Mouse (Mus musculus): ENCODE measurements around the gene Sh2d3c. TPM values are rescaled to one million over a fixed set of nuclear protein-coding genes. Genes with fewer than 3 reads are reported as not detected.

Gene Sh2d3c
- polyA plus RNA-seq (2015; fragmentation: Nextera tagmentation; extraction: Ambion mirVana), result 21.4 and 28.6 TPM in 2 replicates

GRCm38 (mm10) chr2:32720681-32721229 lies at the start of gene Sh2d3c:
TSS of gene Sh2d3c (plus strand) at chr2:32721055.

DNA sequence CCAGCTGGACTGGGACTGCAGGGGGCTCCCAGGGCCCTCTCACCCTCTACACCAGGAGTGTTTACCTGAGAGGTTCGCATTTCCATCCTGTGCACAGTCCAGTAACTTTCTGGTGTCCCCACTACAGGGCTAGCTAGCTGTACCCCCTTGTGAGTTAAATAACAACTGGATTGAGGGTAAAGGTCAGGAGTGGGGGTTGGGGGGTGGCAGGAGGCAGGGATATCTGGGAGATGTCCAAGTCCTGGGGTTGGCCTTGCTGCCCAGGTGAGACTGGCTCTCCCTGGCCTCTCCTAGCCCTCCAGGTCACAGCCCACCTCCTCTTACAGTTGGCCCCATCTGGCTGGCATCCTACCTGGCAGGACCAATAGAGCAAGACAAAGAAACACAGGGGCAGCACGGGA lies 16.8 kb upstream of the Sh2d3c start, which contains the start of gene Fpgs:
Gene Fpgs, minus strand, starts transcription at position 125 of the 401 bp plus-strand sequence.

DNA sequence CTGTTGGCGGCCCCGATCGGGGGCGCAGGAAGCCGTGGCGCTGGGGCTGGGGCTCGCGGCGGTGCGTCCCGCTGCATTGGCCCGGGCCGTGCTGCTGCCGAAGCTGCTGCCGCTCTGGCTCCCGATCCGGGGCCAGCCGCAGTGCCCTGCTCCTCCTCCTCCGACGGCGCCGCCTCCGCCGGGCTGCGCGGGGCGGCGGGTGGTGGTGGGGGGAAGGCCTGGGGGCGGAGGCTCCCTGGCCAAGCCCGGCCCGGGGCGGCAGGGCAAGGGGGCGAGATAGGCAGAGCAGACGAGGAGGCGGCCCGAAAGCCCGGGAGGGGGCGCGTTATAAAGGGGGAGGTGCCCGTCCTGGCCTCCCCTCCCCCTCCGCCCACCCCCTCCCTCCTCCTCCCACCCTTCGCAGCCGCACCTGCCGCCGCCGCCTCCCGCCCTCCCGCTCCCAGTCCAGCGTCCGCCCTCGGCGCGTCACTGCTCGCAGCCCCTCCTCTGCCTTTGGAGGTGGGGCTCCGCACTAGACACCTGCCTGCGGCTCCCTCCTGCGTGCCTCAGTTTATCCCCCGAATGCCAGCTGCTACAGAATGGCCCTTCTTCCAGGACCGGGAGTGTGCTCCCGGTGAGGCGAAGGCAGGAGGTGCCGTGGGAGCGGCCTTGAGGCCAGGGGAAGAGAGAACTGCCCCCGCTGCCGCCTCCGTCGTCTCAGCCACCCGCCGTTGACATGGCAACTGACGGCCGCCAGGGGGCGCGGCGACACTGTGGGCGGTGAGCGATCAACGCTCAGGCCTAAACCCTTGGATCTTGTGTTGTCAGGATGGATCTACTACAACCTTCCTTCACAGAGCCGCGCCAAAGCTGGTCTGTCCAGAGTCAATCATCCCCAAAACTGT lies 7.7 kb upstream of the Sh2d3c start, which contains the start of gene Cdk9:
Gene Cdk9, minus strand, starts transcription at position 143 of the 884 bp plus-strand sequence.

DNA sequence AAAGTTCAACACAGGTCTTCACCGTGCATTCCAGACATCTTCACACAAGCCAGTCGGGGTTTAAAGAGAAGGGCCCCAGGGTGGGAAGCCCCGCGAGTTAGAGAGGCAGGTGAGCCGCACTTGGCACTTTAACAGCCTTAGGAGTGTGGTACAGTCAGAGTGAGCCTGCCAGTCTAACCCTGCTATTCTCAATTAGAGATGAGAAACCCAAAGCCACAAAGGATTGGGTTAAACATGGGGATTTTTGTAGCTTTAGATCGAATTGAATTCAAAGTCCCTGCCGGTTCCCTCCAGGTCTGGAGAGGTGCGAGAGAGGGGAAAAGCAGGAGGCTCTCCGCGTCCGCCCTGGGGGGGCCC lies 20.0 kb downstream of the Sh2d3c start, which contains the start of gene 6330409D20Rik:
Gene 6330409D20Rik, minus strand, starts transcription at position 101 of the 357 bp plus-strand sequence.

GRCm38 (mm10) chr2:32757056-32757845 lies 36.4 kb downstream of the Sh2d3c start, which contains the start of gene Tor2a:
TSS of gene Tor2a (plus strand) at chr2:32757234.

GRCm38 (mm10) chr2:32775359-32776074 lies 54.7 kb downstream of the Sh2d3c start, which contains the start of the genes Ttc16 and Ptrh1:
TSS of gene Ttc16 (minus strand) at chr2:32775633.
TSS of gene Ptrh1 (plus strand) at chr2:32775786.

DNA sequence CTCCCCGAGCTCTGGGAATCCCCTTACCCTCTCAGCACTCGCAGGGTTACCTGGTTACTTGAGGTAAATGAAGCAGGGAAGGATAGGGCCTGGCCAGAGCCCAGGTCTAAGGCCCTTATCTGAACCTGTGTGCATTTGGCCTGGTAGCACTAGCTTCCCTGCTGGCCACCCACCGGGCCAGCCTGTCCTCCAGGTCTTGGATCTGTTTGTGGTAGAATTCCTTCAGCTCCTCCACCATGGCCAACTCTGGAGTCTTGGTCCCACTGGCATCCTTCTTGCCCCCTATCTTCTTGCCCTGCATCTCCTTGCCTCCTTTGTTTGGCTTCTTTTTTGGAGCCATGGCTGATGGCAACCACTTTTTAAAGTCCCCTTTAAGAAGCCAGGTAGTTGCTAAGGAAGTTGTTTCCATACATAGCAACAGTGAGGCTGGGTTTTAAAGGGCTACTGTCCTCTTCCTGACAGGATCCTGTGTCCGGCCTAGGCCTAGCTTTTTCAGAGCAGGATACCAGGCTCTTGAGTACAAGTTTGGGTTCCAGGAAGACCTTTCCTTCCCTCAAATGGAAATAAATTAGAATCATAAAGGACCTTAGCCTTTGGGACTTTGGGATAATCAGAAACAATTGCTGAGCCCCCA lies 63.3 kb downstream of the Sh2d3c start, which contains the start of gene Cfap157:
Gene Cfap157, minus strand, starts transcription at position 381 of the 634 bp plus-strand sequence.

MicroRNA genes within 50 kb of the gene (microRNA counts, 519-probe panel; counts per million panel counts)
- microRNA mmu-miR-2861, result 88.3 counts per million

Other genes starting within 250 kb of the Sh2d3c start
- 3.9 and 5.6 TPM in 2 replicates for gene Fam102a, start 185.7 kb upstream of the Sh2d3c start, polyA plus RNA-seq (2015; fragmentation: Nextera tagmentation; extraction: Ambion mirVana)
- 73.8 and 81.9 TPM in 2 replicates for gene Dpm2, start 150.2 kb upstream of the Sh2d3c start, polyA plus RNA-seq (2015; fragmentation: Nextera tagmentation; extraction: Ambion mirVana)
- not detected in 2 replicates for gene Pip5kl1, start 146.3 kb upstream of the Sh2d3c start, polyA plus RNA-seq (2015; fragmentation: Nextera tagmentation; extraction: Ambion mirVana)
- gene 9430097D07Rik, start 145.4 kb upstream of the Sh2d3c start, polyA plus RNA-seq (2015; fragmentation: Nextera tagmentation; extraction: Ambion mirVana), result not detected in 2 replicates
- 14.7 and 19.2 TPM in 2 replicates for gene St6galnac4, start 134.0 kb upstream of the Sh2d3c start, polyA plus RNA-seq (2015; fragmentation: Nextera tagmentation; extraction: Ambion mirVana)
- 13.3 and 16.6 TPM in 2 replicates for gene St6galnac6, start 121.3 kb upstream of the Sh2d3c start, polyA plus RNA-seq (2015; fragmentation: Nextera tagmentation; extraction: Ambion mirVana)
- 4.8 and 5.1 TPM in 2 replicates for gene Ak1, start 99.3 kb upstream of the Sh2d3c start, polyA plus RNA-seq (2015; fragmentation: Nextera tagmentation; extraction: Ambion mirVana)
- gene Eng, start 74.5 kb upstream of the Sh2d3c start, polyA plus RNA-seq (2015; fragmentation: Nextera tagmentation; extraction: Ambion mirVana), result 40.5 and 45.8 TPM in 2 replicates
- gene Fpgs, start 16.9 kb upstream of the Sh2d3c start, polyA plus RNA-seq (2015; fragmentation: Nextera tagmentation; extraction: Ambion mirVana), result 20.0 and 22.3 TPM in 2 replicates
- 71.1 and 76.8 TPM in 2 replicates for gene Cdk9, start 8.0 kb upstream of the Sh2d3c start, polyA plus RNA-seq (2015; fragmentation: Nextera tagmentation; extraction: Ambion mirVana)
- gene 6330409D20Rik, start 20.0 kb downstream of the Sh2d3c start, polyA plus RNA-seq (2015; fragmentation: Nextera tagmentation; extraction: Ambion mirVana), result 0.41 TPM in 1 of 2 replicates, not detected in the other
- gene Tor2a, start 36.2 kb downstream of the Sh2d3c start, polyA plus RNA-seq (2015; fragmentation: Nextera tagmentation; extraction: Ambion mirVana), result 23.5 and 29.9 TPM in 2 replicates
- gene Ttc16, start 54.6 kb downstream of the Sh2d3c start, polyA plus RNA-seq (2015; fragmentation: Nextera tagmentation; extraction: Ambion mirVana), result 0.05 and 0.17 TPM in 2 replicates
- gene Ptrh1, start 54.7 kb downstream of the Sh2d3c start, polyA plus RNA-seq (2015; fragmentation: Nextera tagmentation; extraction: Ambion mirVana), result 2.4 and 3.0 TPM in 2 replicates
- gene Cfap157, start 63.4 kb downstream of the Sh2d3c start, polyA plus RNA-seq (2015; fragmentation: Nextera tagmentation; extraction: Ambion mirVana), result 0.12 and 0.37 TPM in 2 replicates
- 5.5 and 6.8 TPM in 2 replicates for gene Stxbp1, start 126.2 kb downstream of the Sh2d3c start, polyA plus RNA-seq (2015; fragmentation: Nextera tagmentation; extraction: Ambion mirVana)
- 12.4 and 16.1 TPM in 2 replicates for gene Fam129b, start 155.1 kb downstream of the Sh2d3c start, polyA plus RNA-seq (2015; fragmentation: Nextera tagmentation; extraction: Ambion mirVana)
- 200 and 203 TPM in 2 replicates for gene Rpl12, start 240.5 kb downstream of the Sh2d3c start, polyA plus RNA-seq (2015; fragmentation: Nextera tagmentation; extraction: Ambion mirVana)
- 2.7 TPM in 2 replicates for gene Lrsam1, start 240.6 kb downstream of the Sh2d3c start, polyA plus RNA-seq (2015; fragmentation: Nextera tagmentation; extraction: Ambion mirVana)

Data from spleen, postnatal 0 days (tissue).